Mouse (Mus musculus): ENCODE data around the gene Tm7sf3. TPM values are rescaled to one million over a fixed set of nuclear protein-coding genes. Genes with fewer than 3 reads are reported as not detected.
"Not testable (repeated sequence)": the region's sequence is repeated elsewhere in the genome, so short reads cannot be mapped to it uniquely, and the experiment has no call there.

The Tm7sf3 gene
- total RNA-seq, 2 experiments from 2014 or later, result 30.6 to 32.4 TPM

DNA sequence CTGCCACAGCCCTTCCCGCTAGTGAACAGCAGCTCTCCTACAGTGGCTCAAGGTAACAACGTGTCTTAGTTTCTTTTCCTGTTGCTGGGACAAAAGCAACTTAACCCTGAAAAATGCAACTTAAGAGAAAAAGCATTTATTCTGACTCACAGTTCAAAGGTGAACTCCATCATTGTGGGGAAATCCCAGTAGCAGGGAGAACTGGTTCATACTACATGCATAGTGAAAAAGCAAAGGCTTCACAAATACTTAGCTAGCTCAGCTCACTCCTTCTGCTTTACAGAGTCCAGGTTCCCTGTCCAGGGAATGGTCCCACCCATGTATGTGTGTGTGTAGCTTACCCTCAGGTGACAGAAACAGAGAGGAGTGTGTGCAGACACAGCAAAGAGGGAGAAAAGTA is 26.0 kb downstream of the Tm7sf3 start:
- intact Hi-C loops (cut with DNase I), result no loop called here
- DNase-seq, result no peak

DNA sequence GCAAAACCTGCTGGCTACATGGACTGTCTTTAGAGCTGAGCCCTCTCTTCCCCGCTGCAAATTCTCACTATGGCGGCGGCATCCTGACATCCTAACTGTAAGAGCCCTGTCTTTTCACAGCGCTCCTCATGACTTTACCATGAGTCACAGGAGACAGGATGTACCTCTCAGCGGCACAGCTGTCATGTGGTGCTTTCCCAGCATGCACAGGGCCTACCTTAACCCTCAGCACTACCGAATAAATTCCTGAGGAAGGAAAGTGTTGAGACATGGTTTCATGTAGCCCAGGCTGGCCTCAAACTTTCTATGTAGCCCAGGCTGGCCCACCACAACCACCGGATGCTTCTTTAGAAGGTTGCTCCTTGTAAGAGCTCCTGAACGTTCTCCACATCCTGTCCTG is 26.7 kb downstream of the Tm7sf3 start:
- intact Hi-C loops (cut with DNase I), result no loop called here
- DNase-seq, result no peak

DNA sequence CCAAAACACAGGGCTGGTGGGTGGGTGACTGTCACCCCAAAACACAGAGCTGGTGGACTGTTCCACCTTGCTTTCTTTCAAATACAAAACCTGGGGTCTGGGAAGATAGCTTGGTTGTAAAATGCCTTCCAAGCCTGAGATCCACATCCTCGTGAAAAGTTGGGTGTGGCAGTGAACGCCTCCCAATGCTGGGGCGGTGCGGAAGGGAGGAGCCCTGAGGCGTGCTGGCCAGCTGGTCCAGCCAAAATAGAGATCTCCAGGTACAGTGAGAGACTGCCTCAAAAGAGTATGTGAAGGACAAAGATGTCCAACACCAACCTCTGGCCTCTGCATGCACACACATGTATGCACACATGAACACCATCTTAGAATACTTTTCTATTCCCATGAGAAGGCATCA is 28.1 kb downstream of the Tm7sf3 start:
- intact Hi-C loops (cut with DNase I), result no loop called here
- DNase-seq, result no peak

DNA sequence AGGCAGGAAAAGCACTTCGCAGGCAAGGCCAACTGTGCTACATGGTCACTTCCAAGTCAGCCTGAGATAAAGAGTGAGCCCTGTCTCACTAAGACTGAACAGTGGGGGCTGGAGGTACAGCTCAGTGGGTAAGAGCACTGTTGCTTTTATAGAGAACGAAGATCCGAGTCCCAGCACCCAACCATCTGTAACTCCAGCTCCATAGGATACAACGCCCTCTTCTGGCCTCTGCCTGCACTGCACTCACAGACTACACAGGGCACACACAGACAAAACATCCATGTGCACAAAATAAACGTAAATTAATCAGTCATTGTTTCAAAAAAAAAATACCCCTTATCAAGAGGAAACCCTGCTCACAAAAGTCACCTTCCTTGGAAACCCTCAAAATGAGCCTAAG is 28.7 kb downstream of the Tm7sf3 start:
- intact Hi-C loops (cut with DNase I), result no loop called here
- no peak for DNase-seq

DNA sequence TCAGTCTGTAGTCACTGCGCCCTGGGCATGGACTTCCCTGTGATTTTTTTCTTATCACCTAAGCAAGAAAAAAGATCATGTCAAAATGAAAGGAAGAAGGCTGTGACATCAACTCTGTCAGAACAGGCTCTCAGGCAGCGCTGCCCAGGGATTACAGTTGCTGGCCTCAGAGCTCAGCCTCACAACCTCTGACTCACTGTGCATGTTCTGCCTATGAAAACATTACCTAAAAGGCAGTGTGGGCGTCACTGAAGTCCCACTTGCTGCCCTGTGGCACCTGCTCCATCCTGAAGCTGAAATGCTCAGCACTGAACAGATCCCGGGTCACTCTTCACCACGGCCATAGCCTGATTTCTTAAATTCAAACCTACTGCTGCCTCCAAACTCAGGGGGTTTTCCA is 29.9 kb downstream of the Tm7sf3 start:
- no peak for DNase-seq
- intact Hi-C loops (cut with DNase I), result no loop called here

DNA sequence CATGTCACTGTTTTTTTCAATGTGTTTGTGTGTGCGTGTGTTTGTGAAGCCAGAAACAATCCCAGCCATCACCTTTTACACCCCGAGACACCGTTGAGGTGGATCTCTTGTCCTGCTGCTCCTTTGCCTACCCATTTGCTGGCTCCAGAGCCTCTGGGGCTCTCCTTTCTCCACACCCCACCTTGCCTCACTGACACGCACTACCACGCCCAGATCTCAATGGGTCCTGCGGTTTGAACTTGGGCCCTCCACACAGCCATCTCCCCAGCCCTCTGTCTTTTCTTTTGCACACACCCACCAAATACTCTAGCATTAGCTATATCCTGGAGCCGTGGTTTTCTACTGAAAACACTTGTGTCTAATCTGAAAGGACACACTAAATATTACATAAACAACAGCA is 30.7 kb downstream of the Tm7sf3 start:
- DNase-seq, result no peak

DNA sequence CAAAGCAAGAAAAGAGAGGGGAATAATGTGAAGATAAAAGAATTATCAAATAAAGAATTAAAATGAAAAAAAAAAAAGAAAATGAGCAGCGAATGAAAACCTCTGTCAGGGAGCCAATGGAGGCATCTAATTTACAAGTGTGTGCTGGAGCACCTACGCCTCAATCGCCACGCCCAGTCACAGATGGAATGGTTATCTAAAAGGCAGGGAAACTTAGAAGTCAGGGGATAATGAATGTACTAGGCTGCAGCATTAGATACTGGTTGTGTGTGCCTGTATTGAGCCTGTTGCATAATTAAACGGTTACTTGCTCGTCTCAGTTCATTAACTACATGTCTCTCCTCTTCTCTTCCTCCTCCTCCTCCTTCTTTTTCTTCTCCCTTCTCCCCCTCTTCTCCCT is 31.2 kb downstream of the Tm7sf3 start:
- intact Hi-C loops (cut with DNase I), result no loop called here
- DNase-seq, result no peak

More for the DNA sequence above, 30.7 kb downstream of the Tm7sf3 start:
- intact Hi-C loops (cut with DNase I), result no loop called here

DNA sequence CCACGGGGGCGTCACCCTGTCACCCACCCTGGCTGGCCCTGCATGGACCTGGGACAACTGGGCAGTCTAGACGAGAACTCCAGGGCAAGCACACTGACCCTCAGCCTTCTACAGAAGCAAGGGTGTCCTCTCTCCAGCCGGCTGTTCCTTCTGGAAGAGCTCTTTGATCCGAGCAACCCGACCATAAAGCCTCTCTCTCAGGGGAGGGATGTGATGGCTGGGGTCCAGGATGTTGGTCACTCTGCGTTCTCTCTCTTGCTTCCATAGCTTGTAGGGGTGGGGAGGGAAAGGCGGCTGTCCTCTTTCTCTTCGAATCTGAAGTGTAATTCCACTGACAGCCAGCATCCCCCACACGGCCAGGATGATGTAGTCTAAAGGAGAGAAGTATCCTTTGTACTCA is 39.0 kb downstream of the Tm7sf3 start:
- DNase-seq, result peak; percentile 32
- intact Hi-C loops (cut with DNase I), result no loop called here

DNA sequence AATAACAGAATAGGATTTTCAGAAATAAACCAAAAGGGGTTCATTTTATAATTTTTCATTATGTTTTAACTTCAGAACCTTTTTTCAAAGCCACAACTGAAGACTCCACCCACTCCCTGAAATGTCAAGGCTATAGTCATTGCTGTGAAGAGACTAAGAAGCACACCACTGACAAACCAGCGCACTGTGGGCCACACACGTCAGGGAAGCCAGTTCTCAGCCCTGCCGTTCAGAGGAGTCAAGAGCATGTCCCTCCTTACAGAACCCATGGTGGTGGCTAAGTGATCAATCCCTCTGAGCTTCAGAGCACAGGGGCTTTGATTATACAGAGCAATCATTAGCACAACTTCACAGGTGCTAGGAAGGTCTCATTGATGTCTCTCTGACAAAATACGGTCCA is 40.0 kb downstream of the Tm7sf3 start:
- intact Hi-C loops (cut with DNase I), result no loop called here
- DNase-seq, result no peak

DNA sequence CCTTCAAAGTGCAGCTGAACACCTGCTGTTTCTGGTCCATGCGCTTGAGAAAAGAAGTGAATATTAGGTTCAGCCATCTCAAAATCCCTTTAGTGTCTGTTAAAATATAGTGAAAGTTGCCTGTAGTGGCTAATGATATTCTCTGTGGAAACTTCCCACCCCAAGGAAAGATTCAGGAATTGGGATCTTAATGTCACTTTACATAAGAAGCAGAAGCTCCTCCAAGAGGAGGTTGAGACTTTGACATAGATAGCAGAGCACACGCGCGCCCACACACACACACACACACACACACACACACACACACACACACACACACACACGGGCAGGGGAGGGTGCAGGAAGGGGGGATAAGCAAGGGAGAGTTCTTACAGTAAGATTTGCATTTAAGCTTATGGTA is 57.5 kb downstream of the Tm7sf3 start:
- no peak for DNase-seq
- intact Hi-C loops (cut with DNase I), result no loop called here

DNA sequence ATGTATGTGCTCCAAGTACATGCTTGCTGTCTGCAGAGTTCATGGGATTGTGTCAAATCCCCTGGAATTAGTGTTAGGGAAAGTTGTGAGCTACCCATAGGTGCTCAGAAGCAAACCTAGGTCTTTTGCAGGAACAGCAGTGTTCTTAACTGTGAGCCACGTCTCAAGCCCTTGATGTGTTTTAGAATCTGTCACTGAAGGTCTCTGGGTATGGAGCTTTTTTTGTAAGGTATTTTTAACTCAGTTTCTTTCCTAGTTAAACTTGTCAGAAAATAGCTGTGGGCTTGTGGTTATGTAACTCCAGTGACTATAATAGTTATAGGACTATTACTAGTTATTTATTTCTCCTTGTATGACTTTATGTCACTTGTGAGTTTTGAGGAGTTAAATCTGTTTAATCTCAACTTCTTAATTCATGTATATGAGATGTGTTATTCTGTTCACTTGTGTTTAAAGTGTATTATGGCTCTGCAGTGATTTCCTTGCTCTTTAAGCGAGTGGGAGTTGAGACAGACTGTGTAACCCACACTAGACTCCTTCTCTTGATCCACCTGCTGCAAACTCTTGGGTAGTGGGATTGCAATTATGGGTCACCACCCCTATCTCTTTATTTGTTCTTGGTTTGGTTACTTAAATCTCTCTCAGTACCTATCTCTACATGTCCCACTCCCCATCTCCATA is 59.1 kb downstream of the Tm7sf3 start:
- intact Hi-C loops (cut with DNase I), result no loop called here
- DNase-seq, result no peak

DNA sequence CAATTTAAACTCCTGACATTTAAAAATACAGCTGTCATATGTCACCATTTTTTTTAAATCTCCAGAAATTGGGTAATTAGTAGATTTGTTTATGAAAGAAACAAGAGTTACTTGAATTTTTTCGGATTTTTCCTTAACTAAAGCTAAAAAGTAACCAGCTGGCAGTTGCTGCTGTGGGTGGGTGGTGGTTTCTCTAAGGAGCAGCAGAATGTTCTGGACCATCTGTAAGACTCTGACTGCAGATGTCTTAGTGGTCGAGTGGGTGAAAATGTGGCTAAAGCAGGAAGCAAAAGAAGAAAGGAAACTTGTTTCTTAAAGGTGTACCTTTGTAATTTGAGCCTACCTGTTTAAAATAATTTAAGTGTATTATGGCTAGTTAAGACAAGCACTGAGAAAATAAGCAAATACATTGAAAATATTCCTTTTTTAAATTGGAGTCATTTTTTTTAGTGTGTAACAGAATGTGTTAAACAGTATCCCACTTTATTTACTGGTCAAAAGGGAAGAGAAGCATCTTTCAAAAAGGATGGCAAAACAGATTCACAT is 62.2 kb downstream of the Tm7sf3 start:
- DNase-seq, result no peak
- intact Hi-C loops (cut with DNase I), result no loop called here

DNA sequence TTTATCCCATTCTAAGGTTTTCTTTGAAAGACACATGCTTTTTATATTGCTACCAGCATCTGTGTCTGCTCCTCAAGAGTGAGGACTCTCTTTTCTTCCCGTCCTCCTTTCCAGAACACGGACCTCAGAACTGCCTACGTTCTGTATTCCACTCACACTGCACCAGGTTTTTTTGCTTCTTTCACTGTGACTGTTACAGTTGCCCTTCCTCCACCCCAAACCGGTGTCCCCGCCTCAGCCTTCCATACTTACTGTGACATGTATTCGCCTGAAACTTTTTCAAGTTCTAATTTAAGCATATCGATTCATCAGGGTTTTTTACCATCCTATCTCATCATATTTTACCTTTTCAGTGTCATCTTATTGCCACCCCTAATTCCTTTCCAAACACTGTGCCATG is 64.0 kb downstream of the Tm7sf3 start:
- no peak for DNase-seq
- intact Hi-C loops (cut with DNase I), result no loop called here

DNA sequence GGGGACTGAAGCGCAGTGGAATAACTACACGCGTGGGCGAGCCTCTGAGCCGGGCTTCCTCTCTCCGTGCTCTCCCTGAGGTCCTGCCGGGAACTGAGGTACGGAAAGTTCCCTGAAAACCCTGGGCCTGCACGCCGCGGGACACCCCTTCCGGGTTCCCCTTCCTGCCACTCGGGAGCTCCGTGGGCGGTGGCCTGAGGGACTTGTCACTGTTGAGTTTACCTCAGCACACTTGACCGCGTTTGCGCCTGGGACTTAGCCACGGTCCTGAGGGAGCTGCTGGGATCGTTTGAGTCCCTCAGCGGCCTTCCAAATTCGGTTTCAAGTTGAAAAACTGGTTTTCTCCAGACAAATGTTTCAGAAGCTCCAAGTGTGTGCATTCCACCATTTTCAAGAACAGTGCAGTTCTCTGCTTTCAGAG is 64.5 kb downstream of the Tm7sf3 start:
- DNase-seq, result no peak
- intact Hi-C loops (cut with DNase I), result no loop called here

DNA sequence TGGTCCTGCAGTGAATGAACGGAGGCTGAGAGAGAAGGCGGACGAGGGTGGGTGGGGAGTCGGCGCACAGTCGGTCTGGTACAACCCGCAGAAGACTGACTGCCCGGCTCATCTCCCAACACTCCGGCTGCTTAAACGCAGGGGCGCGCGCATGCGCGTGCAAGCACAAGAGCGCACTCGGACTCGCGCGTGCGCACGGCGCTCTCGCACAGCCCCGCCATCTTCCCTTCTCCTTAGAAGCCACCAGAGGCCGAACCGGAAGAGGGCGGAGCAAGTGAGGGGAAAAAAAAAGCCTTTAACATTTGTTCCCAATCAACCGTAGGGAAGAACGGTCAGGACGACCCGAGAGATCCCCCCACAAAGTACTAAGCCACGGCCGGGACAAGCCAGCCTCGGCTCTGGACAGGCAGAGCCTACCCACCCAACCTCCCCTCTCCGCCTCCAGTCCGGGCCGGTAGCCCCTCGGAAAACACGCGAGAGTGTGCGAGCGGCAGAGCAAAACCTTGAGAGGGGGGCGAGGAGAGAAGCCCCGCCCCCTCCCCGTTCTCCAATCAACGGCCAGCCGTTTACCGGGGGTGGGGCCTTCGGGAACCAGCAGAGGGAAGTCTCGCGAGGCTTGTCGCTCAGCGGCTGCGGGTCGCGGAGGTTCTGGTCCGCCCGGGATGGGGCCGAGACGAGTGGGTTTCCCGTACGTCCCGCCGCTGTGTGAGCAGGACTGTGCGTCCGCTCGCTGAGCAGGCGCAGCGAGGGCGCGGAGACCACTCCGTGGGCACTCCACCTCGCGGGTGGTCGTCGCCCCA is 65.1 kb downstream of the Tm7sf3 start, which contains the start of gene Ints13:
TSS of gene Ints13 (minus strand) at position 526 of the 800 bp plus-strand sequence.
- DNase-seq, result peak; percentile 99
- intact Hi-C loops (cut with DNase I), result no loop called here

DNA sequence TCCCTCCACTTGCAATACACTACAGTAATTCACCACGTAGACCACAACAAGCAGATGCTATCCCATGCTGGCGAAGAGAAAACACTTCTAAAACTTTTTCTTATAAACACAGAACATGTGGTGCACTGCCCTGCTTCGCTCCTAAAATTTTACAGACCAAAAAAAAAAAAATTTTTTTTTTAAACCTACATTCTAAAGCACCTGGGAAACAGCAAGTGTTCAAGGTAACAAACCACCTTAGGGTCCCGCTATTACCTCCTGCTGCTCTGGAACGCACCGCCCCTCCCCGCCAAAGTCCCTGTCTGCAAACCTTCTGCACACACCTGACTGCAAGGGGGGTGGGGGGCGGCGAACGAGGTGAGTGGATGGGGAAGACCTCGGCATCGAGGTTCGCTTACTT is 65.7 kb downstream of the Tm7sf3 start, which contains the start of gene Fgfr1op2:
TSS of gene Fgfr1op2 (plus strand) at position 301 of the 400 bp plus-strand sequence.
- intact Hi-C loops (cut with DNase I), result no loop called here
- DNase-seq, result no peak

DNA sequence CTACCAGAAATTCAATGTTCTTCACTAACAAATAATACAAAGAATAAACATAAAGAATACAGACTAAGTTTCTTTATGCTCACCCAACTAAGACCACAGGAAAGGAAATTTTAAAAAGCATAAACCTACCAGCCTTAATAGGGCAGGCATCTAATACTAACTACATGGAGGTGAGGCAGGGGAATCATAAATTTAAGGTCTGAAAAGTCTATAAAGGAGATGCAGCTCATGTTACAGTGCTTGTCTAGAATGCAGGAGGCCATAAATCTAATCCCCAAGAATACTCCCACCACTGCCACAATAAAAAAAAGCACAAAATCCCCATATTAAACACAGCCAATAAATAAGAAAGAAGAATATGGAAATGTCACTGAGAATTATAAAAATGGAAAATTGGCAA is 70.6 kb downstream of the Tm7sf3 start:
- no peak for DNase-seq
- intact Hi-C loops (cut with DNase I), result no loop called here

DNA sequence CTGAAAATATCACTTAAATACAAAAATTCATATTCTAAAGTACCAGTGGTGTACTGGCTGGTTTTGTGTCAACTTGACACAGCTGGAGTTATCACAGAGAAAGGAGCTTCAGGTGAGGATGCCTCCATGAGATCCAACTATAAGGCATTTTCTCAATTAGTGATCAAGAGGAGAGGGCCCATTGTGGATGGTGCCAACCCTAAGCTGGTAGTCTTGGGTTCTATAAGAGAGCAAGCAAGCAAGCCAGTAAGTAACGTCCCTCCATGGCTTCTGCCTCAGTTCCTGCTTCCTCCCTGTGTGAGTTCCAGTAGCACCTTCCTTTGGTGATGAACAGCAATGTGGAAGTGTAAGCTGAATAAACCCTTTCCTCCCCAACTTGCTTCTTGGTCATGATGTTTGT is 80.2 kb downstream of the Tm7sf3 start:
- DNase-seq; intact Hi-C loops (cut with DNase I): not testable (repeated sequence)

Data from left cerebral cortex, postnatal 4 days (tissue).